Mouse (Mus musculus) myocyte (in vitro differentiated cells): ENCODE data around the gene Pop5. TPM values are rescaled to one million over a fixed set of nuclear protein-coding genes. Genes with fewer than 3 reads are reported as not detected.
A peak's percentile ranks its signal among the peaks of the same experiment; 100 is the strongest.

ENCODE experiments used
- H3K27me3 ChIP-seq: one replicate; pipeline ENCODE4 v1.6.1; 2011; ENCODE audit not compliant: control insufficient read depth, insufficient read depth, insufficient read length
- H3K36me3 ChIP-seq: one replicate; pipeline ENCODE4 v1.6.1; 2011; ENCODE audit not compliant: control insufficient read depth, insufficient read depth
- H3K4me2 ChIP-seq: one replicate; pipeline ENCODE4 v1.6.1; 2011; ENCODE audit warnings: low read depth, control low read depth
- H3K4me3 ChIP-seq: one replicate; pipeline ENCODE4 v1.5.1; 2011; ENCODE audit warnings: mild to moderate bottlenecking, control low read depth, moderate library complexity
- H3K79me2 ChIP-seq: one replicate; pipeline ENCODE4 v1.6.1; 2011; ENCODE audit not compliant: control insufficient read depth, insufficient read depth
- H3ac ChIP-seq: one replicate; pipeline ENCODE4 v1.6.1; 2011; ENCODE audit not compliant: control insufficient read depth, insufficient read length
- CEBPB ChIP-seq: IDR thresholded peaks from 2 replicates; pipeline ENCODE4 v1.6.1; 2011; ENCODE audit warnings: mild to moderate bottlenecking, moderate library complexity; ENCODE audit not compliant: poor library complexity, insufficient read depth, severe bottlenecking
- E2F4 ChIP-seq: IDR thresholded peaks from one replicate; pipeline ENCODE4 v1.6.1; 2011; ENCODE audit warnings: mild to moderate bottlenecking, control low read depth, moderate library complexity; ENCODE audit not compliant: insufficient read depth
- MAX ChIP-seq: IDR thresholded peaks from one replicate; pipeline ENCODE4 v1.6.1; 2011; ENCODE audit warnings: low read depth, mild to moderate bottlenecking, control low read depth
- MYOD1 ChIP-seq, 3 experiments: IDR thresholded peaks; one replicate each; pipeline ENCODE4 v1.6.1; 2011; ENCODE audit warnings: control low read depth in 2 of 3, low read depth in 2 of 3, mild to moderate bottlenecking in 2 of 3, moderate library complexity in 1 of 3; ENCODE audit not compliant: insufficient read length in 2 of 3, control insufficient read depth in 1 of 3
- MYOG ChIP-seq, 3 experiments: IDR thresholded peaks; one replicate each; pipeline ENCODE4 v1.6.1; 2011; ENCODE audit warnings: control low read depth in 2 of 3, low read depth in 2 of 3, mild to moderate bottlenecking in 2 of 3; ENCODE audit not compliant: insufficient read length in 2 of 3, control insufficient read depth in 1 of 3, insufficient read depth in 1 of 3
- POLR2A ChIP-seq: IDR thresholded peaks from one replicate; pipeline ENCODE4 v1.6.1; 2011; ENCODE audit warnings: low read depth, mild to moderate bottlenecking, control low read depth, moderate library complexity; ENCODE audit not compliant: insufficient read length
- POLR2AphosphoS2 ChIP-seq: IDR thresholded peaks from one replicate; pipeline ENCODE4 v1.6.1; 2011; ENCODE audit warnings: low read depth, control low read depth; ENCODE audit not compliant: insufficient read length
- REST ChIP-seq: IDR thresholded peaks from one replicate; pipeline ENCODE4 v1.6.1; 2011; ENCODE audit warnings: mild to moderate bottlenecking, control low read depth, moderate library complexity; ENCODE audit not compliant: insufficient read depth, insufficient read length
- SRF ChIP-seq: IDR thresholded peaks from one replicate; pipeline ENCODE4 v1.6.1; 2011; ENCODE audit warnings: low read depth; ENCODE audit not compliant: control insufficient read depth, insufficient read length
- TCF12 ChIP-seq: IDR thresholded peaks from one replicate; pipeline ENCODE4 v1.6.1; 2011; ENCODE audit warnings: mild to moderate bottlenecking, control low read depth; ENCODE audit not compliant: poor library complexity, insufficient read depth, severe bottlenecking
- TCF3 ChIP-seq: IDR thresholded peaks from one replicate; pipeline ENCODE4 v1.6.1; 2011; ENCODE audit warnings: low read depth, control low read depth; ENCODE audit not compliant: insufficient read length
- USF1 ChIP-seq: IDR thresholded peaks from one replicate; pipeline ENCODE4 v1.6.1; 2011; ENCODE audit warnings: low read depth, mild to moderate bottlenecking, control low read depth, moderate library complexity
- polyA plus RNA-seq: library from polyadenylated mRNA; unstranded; fragments of >200 nt; fragmentation: generic; extraction: Trizol; gene quantifications from one replicate; pipeline ENCODE4 v1.2.1, GENCODE M21; 2012; ENCODE audit warnings: missing spikeins

The Pop5 gene
- polyA plus RNA-seq, 1 experiment: 82.3 TPM

DNA sequence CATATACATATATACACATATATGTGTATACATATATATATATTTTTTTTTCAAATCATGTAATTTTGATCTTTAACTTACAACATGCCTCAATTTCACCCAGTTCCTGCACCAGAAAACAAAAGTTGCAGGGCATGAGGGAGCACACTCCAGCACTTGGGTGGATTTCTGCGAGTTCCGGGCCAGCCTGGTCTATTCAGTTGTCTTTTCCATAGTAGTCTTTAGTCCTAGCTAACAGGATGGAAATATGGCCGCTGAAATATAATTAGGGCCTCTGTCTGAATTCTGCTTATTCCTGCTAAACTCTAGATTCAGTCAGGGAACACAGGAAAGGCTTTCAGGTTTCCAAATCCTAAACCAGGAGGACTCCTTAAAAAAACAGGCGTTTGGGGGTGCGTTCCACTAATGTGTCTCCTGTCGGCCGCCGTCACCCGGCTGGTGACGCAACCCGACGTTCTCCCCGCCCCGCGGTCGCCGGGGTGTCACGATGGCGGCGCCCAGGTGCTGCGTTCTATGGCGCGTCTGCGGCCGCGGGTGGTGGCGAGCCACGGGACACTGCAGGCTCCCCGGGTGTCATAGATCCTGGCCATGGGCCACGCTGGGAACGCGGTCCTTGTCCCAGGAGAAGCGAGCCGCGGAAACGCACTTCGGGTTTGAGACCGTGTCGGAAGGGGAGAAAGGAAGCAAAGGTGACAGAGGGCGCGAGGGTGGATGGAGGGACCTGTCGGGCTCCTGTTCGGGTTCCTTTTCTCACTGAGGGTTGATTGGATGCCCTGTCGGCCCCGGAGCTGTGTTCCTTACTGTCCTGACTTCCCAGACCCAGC is 43.8 kb downstream of the Pop5 start, which contains the start of gene Coq5:
Coq5 (plus strand) TSS at position 441 of the 824 bp plus-strand sequence.
- TF ChIP-seq TCF12 (no peak), SRF (no peak), MYOD1 (IDR thresholded peaks at IDR 0.05; ENCODE audit: control insufficient read depth in 1 of 3, insufficient read length in 2 of 3, low read depth in 2 of 3) (peak in 1 of 3 experiments; percentile 63), USF1 (no peak), MAX (no peak), REST (no peak), POLR2A (peak; percentile 92), TCF3 (no peak), POLR2AphosphoS2 (peak; percentile 83), E2F4 (no peak), CEBPB (peak; percentile 57; the same call in 1 of the 2 replicates), MYOG (IDR thresholded peaks at IDR 0.05; ENCODE audit: control insufficient read depth in 1 of 3, insufficient read depth in 1 of 3, insufficient read length in 2 of 3, low read depth in 2 of 3) (peak in 1 of 3 experiments; percentile 7)
- peak within 1 kb of the TSS; percentile 53 for H3ac ChIP-seq
- H3K4me3 ChIP-seq: peak within 1 kb of the TSS; percentile 86
- peaks cover 21% of the 10 kb centered on the region for H3K79me2 ChIP-seq
- H3K27me3 ChIP-seq: no peaks in the 10 kb centered on the region
- H3K4me2 ChIP-seq: peak within 1 kb of the TSS; percentile 99
- H3K36me3 ChIP-seq: peaks cover 5% of the 10 kb centered on the region

GRCm38 (mm10) chr5:115280050-115280687 is 44.5 kb downstream of the Pop5 start:
- peaks cover 21% of the 10 kb centered on the region for H3K79me2 ChIP-seq
- H3K36me3 ChIP-seq: peaks cover 5% of the 10 kb centered on the region
- H3K4me2 ChIP-seq: peak overlapping the region; percentile 99
- H3K27me3 ChIP-seq: no peaks in the 10 kb centered on the region
- no peak for TF ChIP-seq POLR2A
- TF ChIP-seq CEBPB: no peak
- TF ChIP-seq REST: no peak
- TF ChIP-seq SRF: no peak
- no peak for TF ChIP-seq USF1
- TF ChIP-seq E2F4: no peak
- TF ChIP-seq POLR2AphosphoS2: no peak
- no peak for TF ChIP-seq MYOD1 (IDR thresholded peaks at IDR 0.05; ENCODE audit: control insufficient read depth in 1 of 3, insufficient read length in 2 of 3, low read depth in 2 of 3)
- TF ChIP-seq TCF12: no peak
- no peak for TF ChIP-seq MAX
- no peak for TF ChIP-seq MYOG (IDR thresholded peaks at IDR 0.05; ENCODE audit: control insufficient read depth in 1 of 3, insufficient read depth in 1 of 3, insufficient read length in 2 of 3, low read depth in 2 of 3)
- no peak for TF ChIP-seq TCF3
- H3ac ChIP-seq: peak overlapping the region; percentile 53
- peak overlapping the region; percentile 86 for H3K4me3 ChIP-seq

DNA sequence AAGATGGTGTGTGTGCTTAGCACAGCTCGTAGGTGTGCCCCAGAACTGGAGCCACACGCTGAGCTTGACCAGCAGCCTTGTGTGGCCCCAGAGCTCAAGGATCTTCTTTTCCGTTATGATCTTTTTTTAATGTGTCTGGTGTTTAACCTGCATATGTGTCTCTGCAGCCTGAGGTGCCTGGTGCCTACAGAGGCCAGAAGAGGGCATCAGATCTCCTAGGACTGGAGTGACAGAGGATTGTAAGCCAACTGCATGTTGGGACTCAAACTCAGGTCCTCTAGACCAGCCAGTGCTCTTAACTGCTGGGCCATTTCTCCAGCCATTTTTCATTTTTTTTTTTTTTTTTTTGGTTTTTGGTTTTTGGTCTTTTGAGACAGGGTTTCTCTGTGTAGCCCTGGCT is 49.1 kb downstream of the Pop5 start:
- no peaks in the 10 kb centered on the region for H3K27me3 ChIP-seq
- H3K4me3 ChIP-seq: no peak overlapping the region
- TF ChIP-seq POLR2A: no peak
- no peak for TF ChIP-seq USF1
- TF ChIP-seq REST: no peak
- TF ChIP-seq SRF: no peak
- TF ChIP-seq MAX: no peak
- no peak for TF ChIP-seq MYOD1 (IDR thresholded peaks at IDR 0.05; ENCODE audit: control insufficient read depth in 1 of 3, insufficient read length in 2 of 3, low read depth in 2 of 3)
- TF ChIP-seq TCF3: no peak
- TF ChIP-seq CEBPB: no peak
- TF ChIP-seq MYOG (IDR thresholded peaks at IDR 0.05; ENCODE audit: control insufficient read depth in 1 of 3, insufficient read depth in 1 of 3, insufficient read length in 2 of 3, low read depth in 2 of 3): no peak
- no peak for TF ChIP-seq TCF12
- TF ChIP-seq E2F4: no peak
- TF ChIP-seq POLR2AphosphoS2: no peak
- H3ac ChIP-seq: no peak overlapping the region
- H3K79me2 ChIP-seq: peaks cover 21% of the 10 kb centered on the region
- no peak overlapping the region for H3K4me2 ChIP-seq
- peaks cover 10% of the 10 kb centered on the region for H3K36me3 ChIP-seq

- H3K4me2 ChIP-seq: no peak overlapping the region
- peaks cover 25% of the 10 kb centered on the region for H3K36me3 ChIP-seq
- no peak overlapping the region for H3ac ChIP-seq
- H3K27me3 ChIP-seq: no peaks in the 10 kb centered on the region
- H3K79me2 ChIP-seq: peaks cover 7% of the 10 kb centered on the region
- no peak overlapping the region for H3K4me3 ChIP-seq
- TF ChIP-seq CEBPB (no peak), TCF3 (no peak), SRF (no peak), REST (no peak), USF1 (no peak), TCF12 (no peak), MYOD1 (IDR thresholded peaks at IDR 0.05; ENCODE audit: control insufficient read depth in 1 of 3, insufficient read length in 2 of 3, low read depth in 2 of 3) (no peak), MAX (no peak), POLR2A (no peak), MYOG (IDR thresholded peaks at IDR 0.05; ENCODE audit: control insufficient read depth in 1 of 3, insufficient read depth in 1 of 3, insufficient read length in 2 of 3, low read depth in 2 of 3) (no peak), POLR2AphosphoS2 (no peak), E2F4 (no peak)
Measured at GRCm38 (mm10) chr5:115294173-115294572, 58.5 kb downstream of the Pop5 start.

Other genes with a start within 250 kb of the Pop5 start
- gene Sppl3, start 224.7 kb upstream of the Pop5 start, polyA plus RNA-seq: 24.9 TPM
- 4.4 TPM for gene Gm10401, start 137.5 kb upstream of the Pop5 start, polyA plus RNA-seq
- gene Acads, start 116.5 kb upstream of the Pop5 start, polyA plus RNA-seq: 82.1 TPM
- gene Unc119b, start 100.9 kb upstream of the Pop5 start, polyA plus RNA-seq: 24.5 TPM
- 112 TPM for gene Mlec, start 77.7 kb upstream of the Pop5 start, polyA plus RNA-seq
- 3.1 TPM for gene Cabp1, start 41.5 kb upstream of the Pop5 start, polyA plus RNA-seq
- gene Rnf10, start 37.1 kb downstream of the Pop5 start, polyA plus RNA-seq: 220 TPM
- 43.7 TPM for gene Coq5, start 43.8 kb downstream of the Pop5 start, polyA plus RNA-seq
- gene Dynll1, start 65.2 kb downstream of the Pop5 start, polyA plus RNA-seq: 585 TPM
- gene Srsf9, start 91.3 kb downstream of the Pop5 start, polyA plus RNA-seq: 52.0 TPM
- 8.1 TPM for gene Gatc, start 105.3 kb downstream of the Pop5 start, polyA plus RNA-seq
- gene Triap1, start 105.4 kb downstream of the Pop5 start, polyA plus RNA-seq: 35.2 TPM
- gene Cox6a1, start 113.1 kb downstream of the Pop5 start, polyA plus RNA-seq: 2,023 TPM
- gene Msi1, start 193.8 kb downstream of the Pop5 start, polyA plus RNA-seq: 0.31 TPM
- not detected for gene Pla2g1b, start 230.4 kb downstream of the Pop5 start, polyA plus RNA-seq
- gene Sirt4, start 248.9 kb downstream of the Pop5 start, polyA plus RNA-seq: 13.6 TPM